Mouse (Mus musculus): ENCODE measurements around the gene Uba6. TPM values are rescaled to one million over a fixed set of nuclear protein-coding genes. Genes with fewer than 3 reads are reported as not detected.
A peak's percentile ranks its signal among the peaks of the same experiment; 100 is the strongest.

Uba6 gene
- 4.0 and 4.3 TPM in 2 replicates for polyA plus RNA-seq (2015; fragmentation: Nextera tagmentation; extraction: Ambion mirVana)

- Histone ChIP-seq H3K9me3 (ENCODE audit: control insufficient read depth, low read length) (no peaks in the 10 kb centered on the region), H3K9ac (ENCODE audit: low read length) (peak within 1 kb of the TSS; percentile 79), H3K4me1 (replicated peaks; ENCODE audit: control insufficient read depth, insufficient read depth) (no peaks in the 10 kb centered on the region), H3K27me3 (ENCODE audit: control insufficient read depth, insufficient read depth, low read length) (no peaks in the 10 kb centered on the region), H3K27ac (replicated peaks) (peak within 1 kb of the TSS; percentile 93), H3K36me3 (ENCODE audit: control insufficient read depth, insufficient read depth, low read length) (0 out of 2 replicates have a peak, but pooled peaks cover 2% of the 10 kb centered on the region), H3K4me2 (replicated peaks; ENCODE audit: low read depth) (peak within 1 kb of the TSS; percentile 90), H3K4me3 (ENCODE audit: low read depth, low read length) (peak within 1 kb of the TSS; percentile 86)
- no peak for TF ChIP-seq EP300 (optimal IDR thresholded peaks at IDR 0.05)
- no peak for TF ChIP-seq CTCF (IDR thresholded peaks at IDR 0.05; ENCODE audit: low read depth)
- WGBS: under 1% methylated on average over 62 of the region's 67 CpGs
- peak; percentile 100 for ATAC-seq (ENCODE audit: low FRiP score, low TSS enrichment)
- DNase-seq (ENCODE audit: low spot score): peak; percentile 100
Observed at GRCm38 (mm10) chr5:86172449-86173161, at the start of gene Uba6. TSS of gene Uba6 (minus strand) at chr5:86172803.

DNA sequence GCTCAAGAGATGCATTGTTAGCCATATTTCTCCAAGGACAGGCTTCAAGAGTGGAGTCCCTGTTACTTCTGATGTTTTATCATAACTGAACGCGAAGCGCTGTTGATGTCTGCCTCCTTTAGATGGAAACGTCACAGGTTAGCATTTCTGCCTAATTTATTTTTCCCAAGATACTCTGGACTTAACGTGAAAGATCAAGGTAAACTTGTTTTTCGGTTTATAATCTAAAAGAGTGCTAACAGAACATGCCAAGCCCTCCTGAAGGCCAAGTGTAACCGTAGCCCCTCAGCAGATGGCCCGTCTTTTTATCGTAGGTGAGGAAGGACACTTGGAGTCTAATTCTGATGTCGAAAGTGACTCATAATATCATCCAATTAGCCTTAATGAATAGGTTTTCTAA lies 25.2 kb upstream of the Uba6 start, which contains the start of gene Gnrhr:
Gene Gnrhr (minus strand): TSS at position 101 of the 400 bp plus-strand sequence.
- Histone ChIP-seq H3K9me3 (ENCODE audit: control insufficient read depth, low read length) (no peaks in the 10 kb centered on the region), H3K27ac (replicated peaks) (no peak within 1 kb of the TSS), H3K27me3 (ENCODE audit: control insufficient read depth, insufficient read depth, low read length) (no peaks in the 10 kb centered on the region), H3K36me3 (ENCODE audit: control insufficient read depth, insufficient read depth, low read length) (no peaks in the 10 kb centered on the region), H3K4me1 (replicated peaks; ENCODE audit: control insufficient read depth, insufficient read depth) (no peaks in the 10 kb centered on the region), H3K4me2 (replicated peaks; ENCODE audit: low read depth) (no peak within 1 kb of the TSS), H3K4me3 (ENCODE audit: low read depth, low read length) (no peak within 1 kb of the TSS), H3K9ac (ENCODE audit: low read length) (no peak within 1 kb of the TSS)
- 88% methylated on average over 10 of the region's 10 CpGs for WGBS
- ATAC-seq (ENCODE audit: low FRiP score, low TSS enrichment): no peak
- no peak for TF ChIP-seq CTCF (IDR thresholded peaks at IDR 0.05; ENCODE audit: low read depth)
- no peak for DNase-seq (ENCODE audit: low spot score)

DNA sequence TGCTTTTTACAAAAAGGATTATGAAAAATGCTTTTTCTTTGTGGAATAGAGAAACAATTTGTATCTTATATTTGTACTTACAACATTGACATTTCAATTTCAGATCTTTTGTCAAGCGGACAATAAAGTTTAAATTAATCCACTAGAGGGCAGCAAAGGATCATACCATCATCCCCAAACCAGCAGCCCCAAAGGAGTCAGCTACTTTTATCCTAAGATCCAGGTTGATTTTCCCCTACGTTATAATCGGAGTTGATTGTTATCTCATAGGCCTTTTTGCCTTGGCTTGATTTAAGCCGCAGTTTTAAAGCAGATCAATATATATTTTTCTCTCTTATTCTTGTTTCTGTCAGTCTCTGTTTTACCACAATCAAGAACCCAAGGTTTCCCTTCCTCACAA lies 18.8 kb upstream of the Uba6 start:
- H3K9me3 ChIP-seq (ENCODE audit: control insufficient read depth, low read length): no peaks in the 10 kb centered on the region
- WGBS: 7% methylated on average over 4 of the region's 4 CpGs
- no peak for ATAC-seq (ENCODE audit: low FRiP score, low TSS enrichment)
- H3K4me1 ChIP-seq (replicated peaks; ENCODE audit: control insufficient read depth, insufficient read depth): no peaks in the 10 kb centered on the region
- no peaks in the 10 kb centered on the region for H3K27me3 ChIP-seq (ENCODE audit: control insufficient read depth, insufficient read depth, low read length)
- H3K27ac ChIP-seq (replicated peaks): no peak overlapping the region
- peak; percentile 80 for TF ChIP-seq CTCF (IDR thresholded peaks at IDR 0.05; ENCODE audit: low read depth)
- no peak for TF ChIP-seq EP300 (optimal IDR thresholded peaks at IDR 0.05)
- H3K4me2 ChIP-seq (replicated peaks; ENCODE audit: low read depth): no peak overlapping the region
- H3K9ac ChIP-seq (ENCODE audit: low read length): no peak overlapping the region
- no peaks in the 10 kb centered on the region for H3K36me3 ChIP-seq (ENCODE audit: control insufficient read depth, insufficient read depth, low read length)
- DNase-seq (ENCODE audit: low spot score): no peak
- H3K4me3 ChIP-seq (ENCODE audit: low read depth, low read length): no peak overlapping the region

GRCm38 (mm10) chr5:86190770-86191169 lies 18.2 kb upstream of the Uba6 start:
- H3K36me3 ChIP-seq (ENCODE audit: control insufficient read depth, insufficient read depth, low read length): no peaks in the 10 kb centered on the region

GRCm38 (mm10) chr5:86190290-86190689 lies 17.7 kb upstream of the Uba6 start:
- Histone ChIP-seq H3K4me3 (ENCODE audit: low read depth, low read length) (no peak overlapping the region), H3K9ac (ENCODE audit: low read length) (no peak overlapping the region), H3K9me3 (ENCODE audit: control insufficient read depth, low read length) (no peaks in the 10 kb centered on the region), H3K36me3 (ENCODE audit: control insufficient read depth, insufficient read depth, low read length) (no peaks in the 10 kb centered on the region), H3K27me3 (ENCODE audit: control insufficient read depth, insufficient read depth, low read length) (no peaks in the 10 kb centered on the region), H3K4me2 (replicated peaks; ENCODE audit: low read depth) (no peak overlapping the region), H3K27ac (replicated peaks) (no peak overlapping the region), H3K4me1 (replicated peaks; ENCODE audit: control insufficient read depth, insufficient read depth) (no peaks in the 10 kb centered on the region)
- no peak for DNase-seq (ENCODE audit: low spot score)
- 56% methylated on average over 15 of the region's 15 CpGs for WGBS
- TF ChIP-seq EP300 (optimal IDR thresholded peaks at IDR 0.05): no peak
- no peak for ATAC-seq (ENCODE audit: low FRiP score, low TSS enrichment)

More at GRCm38 (mm10) chr5:86190770-86191169, 18.2 kb upstream of the Uba6 start:
- Histone ChIP-seq H3K4me2 (replicated peaks; ENCODE audit: low read depth) (no peak overlapping the region), H3K27ac (replicated peaks) (no peak overlapping the region), H3K9me3 (ENCODE audit: control insufficient read depth, low read length) (no peaks in the 10 kb centered on the region), H3K27me3 (ENCODE audit: control insufficient read depth, insufficient read depth, low read length) (no peaks in the 10 kb centered on the region), H3K9ac (ENCODE audit: low read length) (no peak overlapping the region), H3K4me1 (replicated peaks; ENCODE audit: control insufficient read depth, insufficient read depth) (no peaks in the 10 kb centered on the region), H3K4me3 (ENCODE audit: low read depth, low read length) (no peak overlapping the region)
- TF ChIP-seq CTCF (IDR thresholded peaks at IDR 0.05; ENCODE audit: low read depth): peak; percentile 72
- no peak for TF ChIP-seq EP300 (optimal IDR thresholded peaks at IDR 0.05)
- DNase-seq (ENCODE audit: low spot score) (no peak), ATAC-seq (ENCODE audit: low FRiP score, low TSS enrichment) (no peak)
- WGBS: 28% methylated on average over 5 of the region's 5 CpGs

DNA sequence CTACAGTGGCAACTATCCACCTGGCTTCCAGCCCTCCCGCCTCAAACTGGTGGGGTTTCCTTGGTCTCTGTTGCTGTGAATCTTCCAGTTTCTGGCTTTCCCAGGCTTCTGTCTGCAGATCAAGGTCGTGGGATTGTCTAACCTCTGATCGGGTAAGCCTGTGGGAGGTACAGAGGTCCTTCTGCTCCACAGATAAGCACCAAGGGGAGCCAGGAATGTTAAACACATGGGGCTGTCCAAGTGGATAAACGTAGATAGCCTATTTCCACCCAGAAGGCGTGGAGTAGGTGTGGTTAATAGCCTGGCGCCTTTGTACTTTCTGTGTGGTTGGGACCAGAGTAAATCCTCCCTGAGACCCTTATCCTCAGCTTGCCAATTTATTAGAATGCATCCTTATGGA lies 14.8 kb upstream of the Uba6 start:
- Histone ChIP-seq H3K9ac (ENCODE audit: low read length) (no peak overlapping the region), H3K27ac (replicated peaks) (no peak overlapping the region), H3K36me3 (ENCODE audit: control insufficient read depth, insufficient read depth, low read length) (no peaks in the 10 kb centered on the region), H3K4me1 (replicated peaks; ENCODE audit: control insufficient read depth, insufficient read depth) (no peaks in the 10 kb centered on the region), H3K27me3 (ENCODE audit: control insufficient read depth, insufficient read depth, low read length) (no peaks in the 10 kb centered on the region), H3K4me2 (replicated peaks; ENCODE audit: low read depth) (no peak overlapping the region), H3K4me3 (ENCODE audit: low read depth, low read length) (no peak overlapping the region), H3K9me3 (ENCODE audit: control insufficient read depth, low read length) (no peaks in the 10 kb centered on the region)
- ATAC-seq (ENCODE audit: low FRiP score, low TSS enrichment) (no peak), DNase-seq (ENCODE audit: low spot score) (no peak)
- TF ChIP-seq EP300 (optimal IDR thresholded peaks at IDR 0.05): no peak
- TF ChIP-seq CTCF (IDR thresholded peaks at IDR 0.05; ENCODE audit: low read depth): no peak
- WGBS: 60% methylated on average over 6 of the region's 6 CpGs

Data from stomach, postnatal 0 days (tissue).